Mouse (Mus musculus) left cerebral cortex, adult 8-10 months (tissue): ENCODE measurements around the gene Kif5c. TPM values are rescaled to one million over a fixed set of nuclear protein-coding genes. Genes with fewer than 3 reads are reported as not detected.

Experiments used
- DNase-seq, 2 experiments: peaks; one replicate each; pipeline ENCODE4 v3.0.0; 2022; ENCODE audit warnings: low spot score in 2 of 2
- total RNA-seq, 4 experiments: library from RNA; stranded (reverse); gene quantifications; 2 replicates each; pipeline ENCODE4 v1.2.4; 2022

Gene Kif5c
- total RNA-seq, 4 experiments from 2014 or later = 526 to 565 (median 546) TPM

- DNase-seq = no peak
Observed at GRCm38 (mm10) chr2:49787376-49788050, 168.4 kb downstream of the Kif5c start, which contains the start of gene Lypd6b. TSS of gene Lypd6b (plus strand) at chr2:49787688.

- DNase-seq = no peak
Observed at GRCm38 (mm10) chr2:49788051-49788418, 168.9 kb downstream of the Kif5c start.

GRCm38 (mm10) chr2:49788643-49789042, 169.5 kb downstream of the Kif5c start:
- DNase-seq = no peak

- DNase-seq = no peak
Observed at GRCm38 (mm10) chr2:49789078-49789477, 170.0 kb downstream of the Kif5c start.

- DNase-seq = no peak
Observed at GRCm38 (mm10) chr2:49789504-49789903, 170.4 kb downstream of the Kif5c start.

- no peak for DNase-seq
Observed at GRCm38 (mm10) chr2:49797444-49798143, 178.5 kb downstream of the Kif5c start.

GRCm38 (mm10) chr2:49804448-49804847, 185.3 kb downstream of the Kif5c start:
- DNase-seq = no peak

- DNase-seq = no peak
Observed at GRCm38 (mm10) chr2:49805736-49806371, 186.8 kb downstream of the Kif5c start.

GRCm38 (mm10) chr2:49809496-49809895, 190.4 kb downstream of the Kif5c start:
- no peak for DNase-seq

- no peak for DNase-seq
Observed at GRCm38 (mm10) chr2:49811420-49811819, 192.3 kb downstream of the Kif5c start.

GRCm38 (mm10) chr2:49811871-49812363, 192.8 kb downstream of the Kif5c start:
- no peak for DNase-seq

- DNase-seq = no peak
Observed at GRCm38 (mm10) chr2:49813151-49813550, 194.1 kb downstream of the Kif5c start.

GRCm38 (mm10) chr2:49814011-49814410, 194.9 kb downstream of the Kif5c start:
- no peak for DNase-seq

GRCm38 (mm10) chr2:49815696-49816320, 196.7 kb downstream of the Kif5c start:
- no peak for DNase-seq

GRCm38 (mm10) chr2:49816549-49816948, 197.5 kb downstream of the Kif5c start:
- DNase-seq = no peak

- DNase-seq = no peak
Observed at GRCm38 (mm10) chr2:49817151-49817550, 198.1 kb downstream of the Kif5c start.

GRCm38 (mm10) chr2:49818126-49818525, 199.0 kb downstream of the Kif5c start:
- DNase-seq = no peak

- DNase-seq = no peak
Observed at GRCm38 (mm10) chr2:49822312-49822711, 203.2 kb downstream of the Kif5c start.
